Mouse (Mus musculus) lung, postnatal 0 days (tissue): ENCODE results near the gene Gm10272.
"Not testable (repeated sequence)": the region's sequence is repeated elsewhere in the genome, so short reads cannot be mapped to it uniquely, and the experiment has no call there.

Experiments
- CTCF ChIP-seq: IDR thresholded peaks from 2 replicates; pipeline ENCODE4 v1.5.1; 2016; ENCODE audit warnings: antibody characterized with exemption, mild to moderate bottlenecking
- EP300 ChIP-seq: IDR thresholded peaks from 2 replicates; pipeline ENCODE4 v1.6.1; 2016; ENCODE audit warnings: antibody characterized with exemption, mild to moderate bottlenecking, control low read depth

DNA sequence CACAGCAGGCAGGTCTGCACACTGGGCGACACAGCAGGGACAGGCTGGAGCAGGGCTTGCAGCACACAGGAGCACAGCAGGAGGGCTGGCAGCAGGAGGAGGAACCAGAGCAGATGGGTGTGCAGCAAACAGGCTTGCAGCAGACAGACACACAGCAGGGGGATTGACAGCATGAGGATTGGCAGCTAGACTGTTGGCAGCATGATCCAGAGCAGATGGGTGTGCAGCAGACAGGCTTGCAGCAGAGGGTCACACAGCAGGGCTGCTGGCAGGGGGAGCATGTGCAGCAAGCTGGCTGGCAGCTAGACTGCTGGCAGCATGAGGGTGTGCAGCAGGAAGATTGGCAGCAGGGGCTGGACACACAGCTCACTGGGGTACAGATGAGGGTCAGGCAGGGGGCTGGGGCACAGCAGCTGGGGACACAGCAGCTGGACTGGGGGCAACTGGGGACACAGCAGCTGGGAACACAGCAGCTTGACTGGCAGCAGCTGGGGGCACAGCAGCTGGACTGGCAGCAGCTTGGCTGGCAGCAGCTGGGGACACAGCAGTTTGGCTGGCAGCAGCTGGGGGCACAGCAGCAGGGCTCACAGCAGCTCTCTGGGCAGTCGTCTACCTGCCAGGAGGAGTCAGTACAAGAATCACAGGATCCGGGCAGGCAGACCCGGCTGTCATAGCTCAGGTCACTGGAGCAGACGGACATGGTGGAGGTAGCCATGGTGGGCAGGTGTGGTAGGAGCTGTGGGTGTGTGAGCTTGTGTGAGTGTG, 35.7 kb downstream of the Gm10272 start, which contains the start of gene Gm18596:
- not testable (repeated sequence) for TF ChIP-seq CTCF, EP300
